Mouse (Mus musculus): ENCODE measurements around the gene Igsf8. TPM values are rescaled to one million over a fixed set of nuclear protein-coding genes. Genes with fewer than 3 reads are reported as not detected.

Igsf8 gene
- polyA plus RNA-seq (2012; rRNA removed), result 52.9 and 69.9 TPM in 2 replicates

DNA sequence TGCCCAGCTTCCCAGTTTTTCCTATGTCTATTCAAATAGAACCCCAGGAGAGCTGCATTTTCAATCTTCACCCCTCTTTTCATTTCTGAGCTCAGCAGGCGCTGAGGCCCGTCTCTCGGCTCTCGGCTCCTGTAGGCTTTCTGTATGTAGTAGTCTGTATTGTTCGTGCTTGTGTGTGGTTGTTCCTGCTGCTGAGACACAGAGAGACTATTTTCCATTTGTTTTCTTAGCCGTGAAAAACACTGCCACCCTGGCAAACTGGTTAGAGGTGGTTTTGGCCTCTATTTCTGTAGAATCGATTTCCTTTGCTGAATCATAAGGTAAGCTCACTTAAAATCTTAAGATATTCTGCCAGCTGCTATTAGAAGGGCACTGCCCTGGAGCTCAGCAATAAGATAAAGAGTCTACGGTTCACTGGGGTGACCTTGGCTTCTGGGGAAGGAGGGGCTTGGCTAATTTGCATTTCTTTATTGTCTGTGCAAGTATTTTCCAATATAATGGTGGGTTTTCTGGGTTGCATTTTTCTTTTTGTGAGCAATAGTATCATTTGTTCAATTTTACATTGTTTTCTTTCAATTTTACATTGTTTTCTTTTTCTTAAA lies at the start of gene Igsf8:
Gene Igsf8, plus strand, starts transcription at position 165 of the 602 bp plus-strand sequence.

DNA sequence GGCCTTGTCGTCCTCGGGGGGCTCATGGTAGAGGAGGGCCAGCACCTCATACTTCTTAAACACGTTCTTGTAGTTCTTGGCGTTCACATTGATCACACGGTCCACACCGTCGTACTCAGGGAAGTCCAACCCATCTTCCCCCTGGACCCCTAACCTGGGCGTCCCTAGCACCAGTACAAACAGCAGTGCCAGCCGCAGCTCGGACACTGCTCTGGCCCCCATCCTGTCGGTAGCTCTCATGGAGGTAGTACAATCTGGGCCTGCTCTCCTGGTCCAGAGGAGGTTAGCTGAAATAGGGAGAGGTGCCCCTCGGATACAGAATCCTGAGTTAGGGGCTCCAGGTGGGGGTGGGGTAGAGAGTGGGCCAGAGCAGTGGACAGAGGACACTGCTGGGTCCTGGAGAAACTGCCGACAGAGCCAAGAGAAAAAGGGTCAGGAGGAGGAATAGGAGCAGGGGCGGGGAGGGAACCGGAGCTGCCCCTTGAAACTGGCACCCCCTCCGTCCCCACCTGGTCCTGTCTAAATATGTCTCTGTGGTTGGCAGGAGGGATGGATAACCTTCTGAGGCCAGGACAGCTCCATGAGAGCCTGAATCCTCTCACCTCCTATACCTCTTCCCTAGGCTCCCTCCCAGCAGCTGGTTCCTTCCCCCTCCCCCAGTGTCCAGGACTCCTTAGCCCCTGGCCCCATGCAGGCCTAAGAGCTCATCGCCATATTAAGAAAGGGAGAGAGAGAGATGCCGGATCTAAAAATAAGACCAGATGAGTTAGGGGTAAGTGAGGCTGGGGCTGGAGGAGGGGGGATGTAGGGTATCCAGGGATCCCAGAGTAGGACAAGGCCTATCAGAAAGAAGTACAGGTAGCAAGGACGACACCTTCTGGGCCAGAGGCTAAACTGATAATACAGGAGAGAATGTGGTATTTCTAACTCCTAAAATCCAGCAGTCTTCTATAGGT lies 41.7 kb upstream of the Igsf8 start, which contains the start of gene Casq1:
Gene Casq1, minus strand, starts transcription at position 418 of the 956 bp plus-strand sequence.

DNA sequence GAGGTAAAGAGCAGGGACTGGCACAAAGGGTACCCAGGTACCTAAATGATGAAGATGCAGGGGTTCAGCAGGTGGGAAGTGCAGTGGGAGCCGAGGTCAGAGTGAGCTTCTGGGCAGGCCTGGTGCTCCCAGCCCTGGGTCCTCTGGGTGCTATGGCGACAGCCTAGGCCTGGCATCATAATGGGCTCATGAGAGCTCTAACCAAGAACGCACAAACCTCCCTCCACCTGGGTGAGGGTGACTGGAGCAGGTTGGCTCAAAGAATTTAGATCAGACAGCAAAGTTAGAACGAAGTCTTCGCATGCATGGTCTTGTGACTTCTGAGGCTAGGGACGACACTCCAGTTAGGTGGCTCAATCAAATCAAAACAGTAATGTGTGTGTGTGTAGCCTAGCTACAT lies 3.1 kb upstream of the Igsf8 start, which contains the start of gene Atp1a4:
Gene Atp1a4, minus strand, starts transcription at position 101 of the 400 bp plus-strand sequence.

DNA sequence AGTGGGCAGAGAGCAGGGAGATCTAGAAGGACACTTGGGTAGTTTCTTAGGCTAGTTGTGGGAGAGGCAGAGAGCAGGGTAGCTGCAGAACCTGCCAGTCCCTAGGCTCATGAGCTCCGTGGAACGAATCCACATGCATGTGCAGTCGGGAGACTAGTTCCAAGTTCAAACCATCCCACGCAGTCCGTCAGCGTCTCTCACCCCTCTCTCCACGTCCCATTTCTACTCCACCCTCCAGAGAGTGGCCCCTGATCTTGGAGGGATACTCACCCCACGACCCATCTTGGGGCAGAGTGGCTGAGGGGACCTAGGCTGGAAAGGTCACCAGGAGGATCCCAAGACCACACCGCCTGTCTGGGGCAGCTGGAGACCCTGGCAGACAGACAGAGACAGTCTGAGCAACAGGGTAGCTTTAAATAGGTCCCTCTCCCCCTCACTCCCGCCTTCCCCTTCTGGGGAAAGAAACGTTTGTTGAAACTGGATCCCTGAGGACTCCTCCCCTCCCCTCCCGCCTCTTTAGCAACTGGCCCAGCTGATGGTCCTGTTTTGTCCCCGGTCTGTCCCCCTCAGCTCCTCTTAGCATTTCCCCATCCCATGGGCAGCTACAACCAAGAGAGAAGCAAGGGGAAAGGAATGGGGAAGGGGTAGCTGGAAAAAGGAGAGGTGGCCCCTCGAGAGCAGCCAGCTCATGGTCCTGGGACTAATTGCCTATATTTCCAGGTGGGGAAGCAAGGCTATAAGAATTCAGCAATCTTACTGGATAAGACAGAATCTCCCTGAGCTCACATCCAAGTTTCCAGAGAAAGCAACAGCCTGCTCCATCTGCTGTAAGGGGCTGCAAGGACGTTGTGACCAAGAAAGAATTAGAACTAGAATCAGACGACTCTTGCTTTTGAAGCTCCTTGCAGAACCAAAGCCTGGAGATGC lies 36.4 kb downstream of the Igsf8 start, which contains the start of gene Atp1a2:
Gene Atp1a2, minus strand, starts transcription at position 454 of the 927 bp plus-strand sequence.

DNA sequence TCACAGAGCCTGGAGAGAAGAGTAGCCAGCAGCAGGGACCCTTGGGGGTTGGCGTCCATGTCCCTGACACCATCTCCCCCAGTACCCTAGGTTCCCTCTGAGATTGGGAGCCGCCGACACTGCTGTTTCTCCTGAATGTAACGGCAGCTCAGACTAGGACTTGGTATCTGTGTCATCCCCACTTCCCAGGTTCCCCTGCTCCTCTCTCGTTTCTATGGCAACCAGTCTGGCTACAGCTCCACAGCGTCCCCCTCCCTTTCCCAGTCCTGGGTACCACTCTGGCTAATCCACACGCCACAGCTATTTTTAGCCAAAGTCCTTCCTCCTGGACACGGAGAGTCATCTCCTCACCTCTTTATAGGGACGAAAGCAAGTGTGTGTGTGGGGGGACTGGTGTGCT lies 67.7 kb downstream of the Igsf8 start, which contains the start of gene Kcnj9:
Gene Kcnj9, minus strand, starts transcription at position 188 of the 400 bp plus-strand sequence.

DNA sequence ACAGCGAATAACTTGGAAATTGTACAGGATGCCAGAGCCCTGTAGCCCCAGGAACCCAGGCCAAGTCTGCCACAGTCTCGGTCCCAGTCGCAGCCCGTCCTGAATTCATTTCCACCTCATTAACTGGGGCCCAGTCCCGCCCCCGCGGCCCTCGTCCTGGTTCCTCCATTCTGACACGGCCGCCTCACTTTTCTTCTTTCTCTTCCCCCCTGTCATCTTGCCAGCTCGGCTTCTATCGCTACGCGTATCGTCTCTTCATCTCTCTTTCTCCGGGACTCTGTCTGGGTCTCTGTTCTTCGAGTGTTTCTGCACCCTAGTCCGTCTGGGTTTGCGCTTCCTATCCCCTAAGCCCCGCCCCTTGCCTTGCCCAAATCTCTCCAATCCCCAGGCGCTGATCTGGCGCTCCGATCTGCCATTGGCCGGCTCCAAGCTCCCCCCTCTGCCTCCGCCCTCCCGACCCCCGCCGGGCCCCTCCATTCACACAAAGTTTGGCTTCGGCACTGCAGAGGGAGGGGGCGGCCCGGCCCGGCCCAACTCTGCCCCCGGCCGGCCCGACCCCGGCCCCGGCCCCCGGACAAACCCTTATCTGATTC lies 79.4 kb downstream of the Igsf8 start, which contains the start of gene Kcnj10:
Gene Kcnj10, plus strand, starts transcription at position 482 of the 593 bp plus-strand sequence.

Other genes starting within 250 kb of the Igsf8 start
- gene Vangl2, start 233.2 kb upstream of the Igsf8 start, polyA plus RNA-seq (2012; rRNA removed), result 2.1 and 2.7 TPM in 2 replicates
- not detected in 2 replicates for gene Nhlh1, start 204.1 kb upstream of the Igsf8 start, polyA plus RNA-seq (2012; rRNA removed)
- 9.9 and 13.8 TPM in 2 replicates for gene Copa, start 179.1 kb upstream of the Igsf8 start, polyA plus RNA-seq (2012; rRNA removed)
- 29.2 and 36.4 TPM in 2 replicates for gene Ncstn, start 178.8 kb upstream of the Igsf8 start, polyA plus RNA-seq (2012; rRNA removed)
- gene Pex19, start 134.9 kb upstream of the Igsf8 start, polyA plus RNA-seq (2012; rRNA removed), result 38.8 and 43.0 TPM in 2 replicates
- 12.9 and 15.0 TPM in 2 replicates for gene Dcaf8, start 113.6 kb upstream of the Igsf8 start, polyA plus RNA-seq (2012; rRNA removed)
- 17.5 and 18.0 TPM in 2 replicates for gene Pea15a, start 54.8 kb upstream of the Igsf8 start, polyA plus RNA-seq (2012; rRNA removed)
- 4.1 and 8.0 TPM in 2 replicates for gene Casq1, start 41.8 kb upstream of the Igsf8 start, polyA plus RNA-seq (2012; rRNA removed)
- gene Atp1a4, start 3.2 kb upstream of the Igsf8 start, polyA plus RNA-seq (2012; rRNA removed), result 0.10 TPM in 1 of 2 replicates, not detected in the other
- 5.7 and 8.7 TPM in 2 replicates for gene Atp1a2, start 36.4 kb downstream of the Igsf8 start, polyA plus RNA-seq (2012; rRNA removed)
- gene Kcnj9, start 67.7 kb downstream of the Igsf8 start, polyA plus RNA-seq (2012; rRNA removed), result 0.12 and 0.14 TPM in 2 replicates
- 0.18 and 0.25 TPM in 2 replicates for gene Kcnj10, start 79.6 kb downstream of the Igsf8 start, polyA plus RNA-seq (2012; rRNA removed)
- gene Pigm, start 114.9 kb downstream of the Igsf8 start, polyA plus RNA-seq (2012; rRNA removed), result 2.8 and 3.3 TPM in 2 replicates
- 4.5 and 5.6 TPM in 2 replicates for gene Slamf9, start 213.7 kb downstream of the Igsf8 start, polyA plus RNA-seq (2012; rRNA removed)
- gene Igsf9, start 220.1 kb downstream of the Igsf8 start, polyA plus RNA-seq (2012; rRNA removed), result 144 and 156 TPM in 2 replicates
- gene Tagln2, start 238.4 kb downstream of the Igsf8 start, polyA plus RNA-seq (2012; rRNA removed), result 605 and 729 TPM in 2 replicates